Mouse (Mus musculus) megakaryocyte, adult 5-6 weeks (primary cell): ENCODE measurements around the gene Dgke. TPM values are rescaled to one million over a fixed set of nuclear protein-coding genes. Genes with fewer than 3 reads are reported as not detected.
"Not testable (repeated sequence)": the region's sequence is repeated elsewhere in the genome, so short reads cannot be mapped to it uniquely, and the experiment has no call there.

ENCODE experiments used
- ATAC-seq: 2 replicates; pipeline ENCODE4 v1.8.0; 2016; ENCODE audit warnings: mild to moderate bottlenecking, inconsistent platforms; ENCODE audit not compliant: poor library complexity, severe bottlenecking
- total RNA-seq, 2 experiments: library from RNA; stranded (forward) in 1 of 2; stranded (reverse) in 1 of 2; fragments of 153-499, 151-499 nt in 1 of 2; fragments of 221-1000, 200-1000 nt in 1 of 2; gene quantifications; 2 replicates each; pipeline versions ENCODE4 v1.2.3 to v1.2.4; 2015 to 2017

Gene Dgke
- total RNA-seq (2015): 1.1 and 1.3 TPM in 2 replicates
- 2.6 and 2.7 TPM in 2 replicates for total RNA-seq (2017)

DNA sequence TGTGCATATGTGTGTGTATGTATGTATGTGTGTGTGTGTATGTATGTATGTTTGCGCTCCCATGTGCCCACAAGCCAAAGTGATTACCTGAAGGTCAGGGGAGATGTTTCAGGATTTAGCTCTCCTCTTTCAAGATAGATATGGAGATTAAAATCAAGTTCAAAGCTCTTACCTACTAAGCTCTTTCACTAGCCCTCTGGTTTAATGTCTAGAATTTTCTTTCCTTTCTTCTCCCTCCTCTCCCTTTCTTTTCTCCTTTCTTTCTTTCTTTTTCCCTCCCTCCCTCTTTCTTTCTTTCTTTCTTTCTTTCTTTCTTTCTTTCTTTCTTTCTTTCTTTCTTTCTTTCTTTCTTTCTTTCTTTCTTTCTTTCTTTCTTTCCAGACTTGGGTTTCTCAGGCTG lies at the start of gene Dgke:
Gene Dgke (minus strand): TSS at position 101 of the 400 bp plus-strand sequence.
- no peak for ATAC-seq

DNA sequence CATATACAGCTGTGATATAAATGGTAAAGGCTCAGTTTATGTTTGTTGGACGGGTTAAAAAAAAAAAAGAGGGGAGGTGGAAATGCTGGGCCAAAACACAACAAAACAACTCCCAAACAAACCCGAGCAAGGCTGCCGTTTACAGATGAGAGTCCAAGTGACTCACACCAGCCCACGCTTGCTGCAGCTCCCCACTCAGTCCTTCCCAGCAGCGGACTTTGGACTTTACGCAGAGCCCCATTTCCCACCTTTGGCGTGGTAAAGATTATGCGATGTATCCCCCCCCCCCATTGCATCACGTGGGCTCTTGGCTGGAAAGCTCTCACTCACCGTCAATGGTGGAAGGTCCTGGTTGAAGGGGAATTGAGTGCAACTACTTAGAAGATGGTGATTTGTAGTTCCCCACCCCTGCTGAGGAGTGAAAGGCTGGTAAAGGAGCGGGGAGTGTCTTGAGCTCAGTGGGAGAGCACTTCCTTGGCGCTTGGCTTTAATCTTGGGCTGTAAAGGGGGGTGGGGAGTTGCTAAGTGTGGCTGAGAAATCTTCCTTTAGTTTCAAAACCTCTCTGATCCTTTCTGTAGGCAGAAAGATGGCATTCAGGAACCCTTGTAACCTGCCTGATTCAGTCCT lies 40.6 kb upstream of the Dgke start:
- no peak for ATAC-seq

DNA sequence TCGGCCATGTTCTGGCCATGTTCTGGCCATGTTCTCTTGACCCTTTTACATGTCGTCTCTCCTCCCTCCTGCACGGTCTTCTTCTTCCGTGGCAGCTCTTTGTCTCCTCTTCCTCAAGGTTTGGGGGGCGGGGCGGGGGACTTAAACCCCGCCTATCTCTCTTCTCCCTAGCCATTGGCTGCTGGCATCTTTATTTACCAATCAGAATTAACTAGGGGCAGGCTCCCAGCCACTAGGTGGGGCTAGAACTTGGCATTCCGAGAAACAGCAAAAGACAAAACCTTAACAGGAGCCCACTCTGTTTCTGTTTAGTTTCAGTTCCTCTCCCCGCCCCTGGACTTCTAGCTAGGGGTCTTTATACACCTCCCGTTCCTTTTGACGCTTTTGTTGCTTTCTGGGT lies 39.2 kb upstream of the Dgke start:
- ATAC-seq: peak; percentile 38; the same call in 1 of the 2 replicates

DNA sequence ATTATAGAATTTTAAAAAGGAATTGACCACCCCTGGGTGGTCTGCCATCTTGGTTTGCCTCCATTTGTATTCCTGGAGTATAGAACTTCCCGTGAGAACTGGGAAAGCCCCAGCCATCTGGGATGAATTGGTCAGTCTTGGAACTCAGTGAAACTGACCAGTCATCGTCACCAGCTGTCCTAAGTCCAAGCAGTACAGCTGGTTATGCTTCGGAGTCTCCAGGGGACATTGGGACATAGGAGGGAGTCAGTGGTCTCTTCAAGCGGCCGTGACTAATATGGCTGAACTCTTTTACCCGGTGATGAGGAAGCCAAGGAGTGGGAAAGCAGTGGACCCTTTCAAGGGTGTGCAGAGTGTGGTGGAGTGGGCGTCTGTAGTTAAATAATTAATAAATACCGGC lies 38.6 kb upstream of the Dgke start:
- no peak for ATAC-seq

DNA sequence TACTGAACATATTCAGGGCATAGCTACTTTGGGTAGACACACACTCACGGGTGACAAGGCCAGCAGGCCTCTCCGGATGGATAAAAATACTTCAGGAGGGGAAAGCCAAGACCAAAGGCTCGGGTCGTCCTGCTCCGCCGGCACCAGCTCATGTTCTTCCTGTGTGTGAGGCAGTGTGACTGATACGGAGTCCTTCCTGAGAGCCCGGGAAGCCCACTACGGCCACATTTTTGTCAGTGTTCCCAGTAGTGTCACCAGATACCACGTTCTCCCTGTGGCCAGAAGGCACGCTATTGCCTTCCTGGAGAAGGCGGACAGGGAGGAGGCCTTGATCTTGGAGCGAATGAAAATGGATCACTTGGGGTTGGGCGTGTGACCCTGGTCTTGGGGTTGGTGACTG lies 36.5 kb upstream of the Dgke start:
- ATAC-seq: no peak

DNA sequence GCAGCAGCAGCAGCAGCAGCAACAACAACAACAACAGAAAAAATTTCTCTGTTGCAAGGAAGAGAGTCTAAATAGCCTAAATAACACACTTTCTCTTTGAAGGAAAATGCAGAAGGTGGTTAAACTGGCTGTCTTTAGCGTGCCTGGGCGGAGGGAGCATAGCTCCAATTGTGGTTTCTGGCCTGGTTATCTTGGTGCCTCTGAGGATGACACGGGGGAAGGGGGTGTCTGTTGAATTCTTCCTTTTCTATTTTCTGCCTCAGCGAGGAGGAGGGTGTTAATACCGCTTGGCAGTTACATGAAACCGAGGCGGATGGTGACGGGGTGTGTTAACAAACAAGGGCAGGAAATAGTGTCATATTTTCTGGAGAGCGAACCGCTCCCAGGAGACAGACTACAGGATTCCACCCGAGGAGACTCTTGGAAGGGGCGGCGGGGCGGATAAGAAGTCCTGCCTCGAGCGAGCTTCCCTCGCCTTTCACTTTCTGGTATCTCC lies 34.2 kb upstream of the Dgke start:
- ATAC-seq: peak; percentile 49

DNA sequence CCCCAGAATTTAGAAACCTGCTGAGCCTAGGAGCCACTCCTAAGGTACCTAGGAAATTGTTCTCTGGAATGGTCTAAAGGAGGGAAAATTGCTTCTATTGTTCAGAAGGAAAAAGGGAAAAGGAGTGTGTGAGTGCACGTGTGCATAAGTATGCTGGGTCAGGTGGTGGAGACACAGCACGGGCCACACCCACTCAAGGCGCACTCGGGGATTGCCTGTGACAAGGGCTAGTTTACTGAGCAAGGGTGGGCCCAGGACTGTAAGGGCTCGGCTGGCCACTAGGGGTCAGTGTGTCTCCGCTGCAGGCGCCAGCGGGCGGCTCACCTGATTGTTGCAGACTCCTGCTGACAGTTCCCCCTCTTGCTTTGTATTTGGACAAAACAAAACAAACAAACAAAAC lies 33.8 kb upstream of the Dgke start:
- ATAC-seq: peak; percentile 93

DNA sequence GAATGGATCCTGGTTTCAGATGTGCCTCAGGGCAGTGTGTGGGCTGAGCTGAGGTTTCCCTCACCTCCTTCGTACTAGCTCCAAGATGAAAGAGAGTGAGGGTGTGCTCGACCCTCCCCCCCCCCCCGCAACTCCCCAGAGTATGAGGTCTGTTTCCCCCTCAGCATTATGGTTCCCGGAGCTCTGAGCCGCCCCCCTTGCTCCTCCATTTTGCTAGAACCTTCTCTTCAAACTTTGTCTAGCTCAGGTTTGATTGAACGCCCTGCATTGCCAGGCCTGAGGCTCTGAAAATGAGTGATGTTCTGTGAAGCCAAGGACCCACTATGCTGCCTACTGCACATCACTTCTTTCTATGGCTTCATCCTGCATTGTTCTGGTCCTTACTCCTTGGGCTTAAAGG lies 32.3 kb upstream of the Dgke start:
- ATAC-seq: no peak

DNA sequence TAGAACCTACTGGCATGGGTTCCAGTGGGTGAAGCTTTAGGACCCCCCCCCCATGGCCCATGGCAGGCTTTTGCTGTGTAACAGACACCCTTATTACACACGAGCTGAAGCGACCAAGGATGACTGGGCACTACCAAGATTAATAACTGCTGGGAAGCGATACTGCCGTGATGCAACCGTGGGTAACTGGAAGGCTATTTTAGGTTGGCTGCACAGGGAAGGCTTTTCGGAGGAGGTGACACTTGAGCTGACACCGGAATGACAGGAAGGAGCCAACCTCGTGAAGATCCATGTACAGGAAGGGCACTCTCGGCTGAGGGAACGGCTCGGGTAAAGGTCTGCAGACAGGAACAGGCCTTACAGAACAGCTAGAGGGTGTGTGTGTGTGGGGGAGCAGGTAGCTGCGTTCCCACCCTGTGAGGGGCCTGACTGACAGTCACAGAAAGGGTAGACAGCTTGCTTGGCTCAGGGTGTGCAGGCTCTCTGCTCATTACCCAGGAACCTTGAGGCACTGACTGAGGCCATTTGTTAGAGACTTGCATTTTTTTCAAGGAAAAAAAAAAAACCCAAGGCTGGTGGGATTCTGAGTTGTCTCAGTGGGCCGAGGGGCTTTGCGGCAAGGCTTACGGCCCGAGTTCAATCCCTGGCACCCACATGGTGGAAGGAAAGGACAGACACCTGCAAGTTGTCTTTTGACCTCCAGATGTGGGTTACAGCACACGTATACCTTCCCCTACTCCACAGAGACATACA lies 31.6 kb upstream of the Dgke start:
- ATAC-seq: peak; percentile 72

DNA sequence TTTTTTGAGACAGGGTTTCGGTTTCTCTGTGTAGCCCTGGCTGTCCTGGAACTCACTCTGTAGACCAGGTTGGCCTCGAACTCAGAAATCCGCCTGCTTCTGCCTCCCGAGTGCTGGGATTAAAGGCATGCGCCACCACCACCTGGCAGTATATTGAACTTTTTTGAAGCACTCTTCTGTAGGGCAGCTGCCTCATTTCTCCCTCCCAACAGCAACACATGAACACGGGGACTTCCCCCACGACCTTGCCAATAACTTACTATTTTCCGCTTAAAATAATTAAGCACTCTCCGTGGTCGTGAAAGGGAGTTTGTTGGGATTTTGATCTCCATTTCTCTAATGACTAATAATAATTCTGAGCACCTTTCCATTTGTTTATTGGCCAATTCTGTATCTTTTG lies 30.6 kb upstream of the Dgke start:
- ATAC-seq: not testable (repeated sequence)

DNA sequence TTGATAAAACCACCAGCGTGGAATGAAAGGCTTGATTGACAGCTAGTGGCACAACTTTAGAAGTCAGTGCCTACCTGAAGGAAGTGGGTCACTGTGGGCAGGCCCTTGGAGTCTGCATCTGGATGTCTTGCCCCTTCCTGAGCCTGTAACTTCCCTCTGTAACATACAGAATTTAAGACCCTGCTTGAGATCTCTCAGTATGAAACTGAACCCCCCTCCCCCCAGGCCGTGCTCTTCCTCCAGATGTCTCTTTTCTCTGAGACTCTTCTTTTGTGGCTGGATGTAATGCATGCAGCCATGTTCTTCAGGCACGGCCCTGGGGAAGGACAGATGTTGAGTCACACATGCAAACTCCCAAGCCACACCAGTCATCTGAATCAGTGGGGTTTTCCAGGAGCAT lies 28.7 kb upstream of the Dgke start:
- ATAC-seq: no peak

DNA sequence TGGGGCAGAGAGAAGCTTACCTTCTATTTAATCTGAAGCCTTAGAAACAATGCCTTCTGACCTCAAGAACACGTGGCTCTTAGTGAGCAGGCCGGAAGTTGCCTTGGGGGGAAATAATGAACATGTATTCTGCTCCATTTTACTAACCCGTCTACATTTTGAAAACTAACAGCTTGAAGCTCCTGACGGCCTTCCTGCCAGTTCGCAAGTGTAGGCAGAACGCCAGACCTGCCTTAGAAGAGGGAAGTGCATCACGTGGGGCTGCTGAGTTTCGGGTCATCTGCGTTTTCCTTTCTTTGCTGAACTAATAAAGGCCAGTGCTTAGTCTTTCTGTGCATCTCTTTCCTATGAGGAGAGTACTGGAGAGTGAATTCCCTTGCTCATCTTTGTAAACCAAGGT lies 26.1 kb upstream of the Dgke start:
- peak; percentile 84 for ATAC-seq

DNA sequence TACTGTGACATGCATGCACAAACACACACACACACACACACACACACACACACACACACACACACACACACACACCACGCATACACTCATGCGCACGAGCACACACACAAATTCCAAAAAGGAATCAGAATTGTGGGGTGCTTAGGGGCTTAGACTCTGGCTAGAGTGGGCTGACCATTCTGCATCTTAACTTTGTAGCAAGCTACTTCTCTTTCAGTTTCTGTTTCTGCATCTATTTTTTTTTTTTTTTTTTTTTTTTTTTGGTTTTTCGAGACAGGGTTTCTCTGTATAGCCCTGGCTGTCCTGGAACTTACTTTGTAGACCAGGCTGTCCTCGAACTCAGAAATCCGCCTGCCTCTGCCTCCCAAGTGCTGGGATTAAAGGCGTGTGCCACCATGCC lies 23.7 kb upstream of the Dgke start:
- not testable (repeated sequence) for ATAC-seq

DNA sequence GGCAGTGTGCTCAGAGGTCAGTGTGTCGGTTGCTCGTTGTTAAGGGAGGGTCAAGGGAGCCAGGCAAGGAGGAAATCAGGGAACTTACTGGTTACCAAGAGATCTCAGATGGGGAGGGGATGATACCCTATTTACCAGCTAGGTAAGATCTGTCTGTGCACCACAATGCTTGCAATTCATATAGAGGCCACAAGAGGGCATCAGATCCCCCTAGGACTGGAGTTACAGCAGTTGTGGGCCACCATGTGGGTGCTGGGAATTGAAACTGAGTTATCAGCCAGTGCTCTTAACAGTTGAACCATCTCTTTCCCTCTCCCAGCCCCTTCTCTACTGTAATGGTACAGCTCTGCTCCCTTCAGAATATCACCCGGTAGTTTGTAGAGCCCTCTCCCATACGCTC lies 22.1 kb upstream of the Dgke start:
- no peak for ATAC-seq

DNA sequence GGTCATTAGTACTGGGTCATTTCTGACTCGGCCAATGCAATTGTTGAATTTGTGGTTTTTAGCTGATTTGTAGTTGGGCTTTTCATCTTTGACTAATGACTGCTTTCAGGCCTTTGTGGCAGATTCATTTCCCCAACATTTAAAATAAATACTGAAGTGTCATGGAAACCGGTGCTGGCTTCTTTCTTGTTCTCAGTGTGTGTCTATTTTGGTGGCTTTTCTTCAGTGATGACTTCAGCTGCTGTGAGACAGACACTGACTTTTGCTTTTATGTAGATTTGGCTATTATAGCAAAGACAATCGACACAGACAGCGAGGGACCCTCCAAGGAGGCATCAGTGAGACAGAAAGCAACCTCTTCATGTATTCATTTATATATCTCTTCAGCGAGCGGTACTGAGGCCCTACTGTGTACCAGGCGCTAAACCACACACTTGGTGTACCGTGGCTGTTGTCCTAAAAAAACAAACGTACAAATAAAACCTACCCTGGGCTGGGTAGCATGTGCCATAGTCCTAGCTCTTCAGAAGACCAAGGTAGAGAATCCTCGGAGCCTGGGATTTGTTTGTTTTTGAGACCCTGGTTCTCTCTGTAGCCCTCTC lies 19.7 kb upstream of the Dgke start:
- no peak for ATAC-seq

DNA sequence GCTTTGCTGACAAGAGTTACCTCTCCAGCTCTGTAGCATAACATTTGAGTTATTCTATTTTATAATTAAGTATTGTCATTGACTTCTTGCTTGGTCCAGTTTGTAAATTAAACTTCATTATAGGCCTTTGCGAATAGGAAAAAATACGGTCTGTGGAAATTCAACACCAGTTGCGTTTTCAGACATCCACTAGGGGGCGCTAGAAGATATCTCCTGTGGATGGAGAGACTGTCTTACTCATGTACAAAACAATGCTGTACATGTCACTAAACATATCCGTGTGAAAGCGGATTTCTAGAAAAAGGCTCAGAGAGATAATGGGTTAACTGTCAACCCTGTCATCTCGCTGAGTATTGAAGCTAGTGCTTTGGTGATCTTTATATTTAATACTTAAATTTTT lies 18.0 kb upstream of the Dgke start:
- peak; percentile 58 for ATAC-seq

DNA sequence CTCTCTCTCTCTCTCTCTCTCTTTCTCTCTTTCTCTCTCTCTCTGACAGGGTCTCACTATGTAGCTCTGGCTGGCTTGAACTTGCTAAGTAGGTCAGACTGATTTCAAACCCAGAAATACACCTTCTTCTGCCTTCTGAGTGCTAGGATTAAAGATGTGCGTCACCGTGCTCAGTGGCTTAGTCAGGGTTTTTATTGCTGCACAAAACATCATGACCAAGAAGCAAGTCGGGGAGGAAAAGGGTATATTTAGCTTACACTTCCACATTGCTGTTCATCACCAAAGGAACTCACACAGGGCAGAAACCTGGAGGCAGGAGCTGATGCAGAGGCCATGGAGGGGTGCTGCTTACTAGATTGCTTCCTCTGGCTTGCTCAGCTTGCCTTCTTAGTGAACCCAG lies 16.0 kb upstream of the Dgke start:
- not testable (repeated sequence) for ATAC-seq

DNA sequence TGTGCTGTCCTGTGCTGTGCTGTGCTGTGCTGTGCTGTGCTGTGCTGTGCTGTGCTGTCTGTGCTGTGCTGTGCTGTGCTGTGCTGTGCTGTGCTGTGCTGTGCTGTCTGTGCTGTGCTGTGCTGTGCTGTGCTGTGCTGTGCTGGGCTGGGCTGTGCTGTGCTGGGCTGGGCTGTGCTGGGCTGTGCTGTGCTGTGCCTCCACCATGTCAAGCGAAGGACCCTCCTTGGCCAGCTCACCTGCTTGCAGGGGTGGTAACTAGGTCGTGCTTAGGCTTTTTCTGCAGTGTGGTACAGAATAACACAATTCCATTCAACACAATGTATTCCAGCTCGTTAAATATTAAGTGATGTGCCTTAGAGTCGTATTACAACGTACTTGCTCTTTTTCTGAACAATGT lies 15.3 kb upstream of the Dgke start:
- ATAC-seq: not testable (repeated sequence)

DNA sequence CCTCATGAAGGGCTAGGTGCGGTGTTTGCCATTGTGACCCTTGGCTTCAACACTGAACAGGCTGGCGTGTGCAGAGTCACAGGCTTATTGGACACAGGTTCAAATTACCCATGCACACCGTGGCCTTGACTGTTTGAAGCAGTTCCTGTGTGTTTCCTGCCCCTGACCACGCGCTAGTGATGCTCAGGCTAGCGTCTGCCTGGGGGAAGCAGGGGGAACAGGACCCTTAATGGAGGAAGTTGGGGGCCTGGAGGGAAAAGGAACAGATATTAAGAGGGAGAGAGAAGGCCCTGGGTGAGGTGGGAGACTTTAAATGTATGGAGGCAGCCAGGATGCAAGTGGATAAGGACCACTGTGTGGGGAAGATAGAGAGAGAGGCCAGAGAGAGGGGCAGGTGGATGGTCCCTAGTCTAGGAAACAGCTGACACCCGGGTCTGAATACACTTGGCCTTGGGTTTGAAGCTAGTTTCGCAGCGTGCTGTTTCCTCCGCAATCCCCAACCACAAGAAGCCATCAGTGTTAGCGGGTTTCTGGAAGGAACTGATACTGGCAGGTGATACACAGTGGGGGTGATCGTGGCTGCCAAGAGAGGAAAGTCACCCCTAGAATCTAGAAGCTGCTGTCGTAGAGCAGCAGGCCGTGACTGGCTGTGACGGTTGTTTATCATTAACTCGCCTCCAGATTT lies 12.5 kb upstream of the Dgke start:
- ATAC-seq: peak; percentile 54

DNA sequence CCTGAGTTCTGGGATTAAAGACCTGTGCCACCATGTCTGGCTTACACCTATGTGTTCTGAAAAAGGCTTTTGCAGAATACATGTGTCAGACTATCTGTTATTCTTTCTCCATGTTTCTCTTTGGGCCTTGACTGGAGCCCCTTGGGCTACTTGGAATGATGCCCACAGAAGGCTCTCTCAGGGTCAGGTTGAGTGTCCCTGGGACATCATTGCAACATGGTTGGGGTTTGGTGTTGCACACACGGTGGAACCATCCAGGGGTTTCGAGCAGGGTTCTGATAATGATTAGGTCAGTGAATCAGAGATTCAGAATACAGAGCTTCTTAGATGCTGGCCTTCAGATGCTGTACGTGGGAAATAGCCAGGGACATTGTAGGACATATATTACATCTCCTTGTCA lies 11.7 kb upstream of the Dgke start:
- ATAC-seq: no peak

DNA sequence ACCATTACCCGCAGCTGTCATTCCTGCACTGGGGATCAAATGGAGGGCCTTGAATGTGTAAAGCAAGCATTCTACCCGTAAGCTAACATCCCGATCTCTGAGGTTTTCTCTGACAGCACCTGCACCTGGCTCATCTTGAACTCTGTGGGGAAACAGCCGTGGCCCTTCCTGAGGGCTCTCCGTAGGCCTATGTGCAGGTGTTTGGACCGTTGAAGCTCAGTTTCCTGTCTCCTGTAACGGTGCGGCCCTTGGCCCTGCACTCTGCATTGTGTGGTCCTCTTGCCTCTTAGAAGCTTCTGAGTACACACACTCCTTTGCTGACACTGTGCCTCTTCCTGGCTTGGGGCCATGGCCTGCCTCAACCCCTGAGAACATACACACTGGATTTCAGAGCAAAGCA lies 11.0 kb upstream of the Dgke start:
- no peak for ATAC-seq
